Mouse (Mus musculus) megakaryocyte, embryonic 14.5 days (primary cell): ENCODE results near the gene Camkmt.

Experiments
- FLI1 ChIP-seq: IDR thresholded peaks from 2 replicates; pipeline ENCODE4 v1.6.1; 2012; ENCODE audit warnings: low read length, inconsistent platforms, mixed read lengths
- GATA1 ChIP-seq: IDR thresholded peaks from 3 replicates; pipeline ENCODE4 v1.6.1; 2012; ENCODE audit warnings: mixed read lengths, low read length, inconsistent platforms, borderline replicate concordance

- TF ChIP-seq GATA1 (no peak), FLI1 (no peak)
Observed at GRCm38 (mm10) chr17:85488601-85489487, 398.5 kb downstream of the Camkmt start.
